Mouse (Mus musculus): ENCODE data around the gene Smg7.

- no peak for TF ChIP-seq GATA1 (IDR thresholded peaks at IDR 0.05; ENCODE audit: low read length)
- no peak for TF ChIP-seq TAL1 (IDR thresholded peaks at IDR 0.05; ENCODE audit: low read length)
Measured at GRCm38 (mm10) chr1:152844634-152845033, 57.8 kb downstream of the Smg7 start.
